Mouse (Mus musculus): Measurements from ENCODE around the gene Adgb. TPM values are rescaled to one million over a fixed set of nuclear protein-coding genes. Genes with fewer than 3 reads are reported as not detected.

Adgb gene
- polyA plus RNA-seq, 1 experiment = 0.02 TPM

Other genes with a start within 250 kb of the Adgb start
- gene Rab32, start 85.9 kb upstream of the Adgb start, polyA plus RNA-seq (2012; rRNA removed) = 6.3 and 7.2 TPM in 2 replicates
- not detected in 2 replicates for gene Gm10944, start 209.0 kb upstream of the Adgb start, polyA plus RNA-seq (2012; rRNA removed)

Measured in large intestine, adult 2 months (tissue).